Mouse (Mus musculus): ENCODE results near the gene Slc6a3. TPM values are rescaled to one million over a fixed set of nuclear protein-coding genes. Genes with fewer than 3 reads are reported as not detected.
A peak's percentile ranks its signal among the peaks of the same experiment; 100 is the strongest.

Gene Slc6a3
- 0.03 and 0.05 TPM in 2 replicates for polyA plus RNA-seq (2012; rRNA removed)

- no peak within 1 kb of the TSS for H3K4me3 ChIP-seq (replicated peaks; ENCODE audit: insufficient read depth, low read depth, low read length)
- peaks cover 2% of the 10 kb centered on the region; the same call in 1 of the 2 replicates for H3K27me3 ChIP-seq (ENCODE audit: control insufficient read depth, insufficient read depth, low read length)
- no peaks in the 10 kb centered on the region; the same call in 1 of the 2 replicates for H3K4me1 ChIP-seq (ENCODE audit: control insufficient read depth, insufficient read depth, low read length)
- no peak for DNase-seq
- TF ChIP-seq CTCF (IDR thresholded peaks at IDR 0.05; ENCODE audit: borderline replicate concordance, insufficient read depth, low read depth, low read length) (no peak), POLR2A (IDR thresholded peaks at IDR 0.05; ENCODE audit: borderline replicate concordance, insufficient read depth, low read length) (no peak)
- 1% methylated on average over 26 of the region's 26 CpGs for WGBS
- H3K27ac ChIP-seq (ENCODE audit: insufficient read depth, low read length) = no peak within 1 kb of the TSS
These were observed at the start of gene Slc6a3 for GRCm38 (mm10) chr13:73536403-73536821. TSS of gene Slc6a3 (plus strand) at chr13:73536747.

- 16% methylated on average over 3 of the region's 3 CpGs for WGBS
- Histone ChIP-seq H3K4me3 (replicated peaks; ENCODE audit: insufficient read depth, low read depth, low read length) (no peak overlapping the region), H3K4me1 (ENCODE audit: control insufficient read depth, insufficient read depth, low read length) (peaks cover 24% of the 10 kb centered on the region), H3K27ac (ENCODE audit: insufficient read depth, low read length) (no peak overlapping the region), H3K27me3 (ENCODE audit: control insufficient read depth, insufficient read depth, low read length) (no peaks in the 10 kb centered on the region)
- TF ChIP-seq POLR2A (IDR thresholded peaks at IDR 0.05; ENCODE audit: borderline replicate concordance, insufficient read depth, low read length) (no peak), CTCF (IDR thresholded peaks at IDR 0.05; ENCODE audit: borderline replicate concordance, insufficient read depth, low read depth, low read length) (no peak)
- DNase-seq = no peak
These were observed 48.4 kb upstream of the Slc6a3 start for GRCm38 (mm10) chr13:73488105-73488504.

GRCm38 (mm10) chr13:73488707-73489106, 47.8 kb upstream of the Slc6a3 start:
- TF ChIP-seq POLR2A (IDR thresholded peaks at IDR 0.05; ENCODE audit: borderline replicate concordance, insufficient read depth, low read length) (no peak), CTCF (IDR thresholded peaks at IDR 0.05; ENCODE audit: borderline replicate concordance, insufficient read depth, low read depth, low read length) (no peak)
- no peak overlapping the region for H3K27ac ChIP-seq (ENCODE audit: insufficient read depth, low read length)
- no peak for DNase-seq
- H3K4me1 ChIP-seq (ENCODE audit: control insufficient read depth, insufficient read depth, low read length) = peaks cover 18% of the 10 kb centered on the region
- 63% methylated on average over 9 of the region's 9 CpGs for WGBS
- no peak overlapping the region for H3K4me3 ChIP-seq (replicated peaks; ENCODE audit: insufficient read depth, low read depth, low read length)
- no peaks in the 10 kb centered on the region for H3K27me3 ChIP-seq (ENCODE audit: control insufficient read depth, insufficient read depth, low read length)

GRCm38 (mm10) chr13:73489986-73490385, 46.6 kb upstream of the Slc6a3 start:
- TF ChIP-seq POLR2A (IDR thresholded peaks at IDR 0.05; ENCODE audit: borderline replicate concordance, insufficient read depth, low read length) (no peak), CTCF (IDR thresholded peaks at IDR 0.05; ENCODE audit: borderline replicate concordance, insufficient read depth, low read depth, low read length) (no peak)
- no peak overlapping the region for H3K27ac ChIP-seq (ENCODE audit: insufficient read depth, low read length)
- WGBS = 97% methylated on average over 3 of the region's 3 CpGs
- H3K4me1 ChIP-seq (ENCODE audit: control insufficient read depth, insufficient read depth, low read length) = peaks cover 6% of the 10 kb centered on the region
- no peak for DNase-seq
- H3K4me3 ChIP-seq (replicated peaks; ENCODE audit: insufficient read depth, low read depth, low read length) = no peak overlapping the region
- H3K27me3 ChIP-seq (ENCODE audit: control insufficient read depth, insufficient read depth, low read length) = no peaks in the 10 kb centered on the region

GRCm38 (mm10) chr13:73490564-73491170, 45.9 kb upstream of the Slc6a3 start:
- H3K4me1 ChIP-seq (ENCODE audit: control insufficient read depth, insufficient read depth, low read length) = peaks cover 6% of the 10 kb centered on the region
- H3K27me3 ChIP-seq (ENCODE audit: control insufficient read depth, insufficient read depth, low read length) = no peaks in the 10 kb centered on the region
- peak; percentile 76 to 85 for DNase-seq
- no peak overlapping the region for H3K27ac ChIP-seq (ENCODE audit: insufficient read depth, low read length)
- TF ChIP-seq CTCF (IDR thresholded peaks at IDR 0.05; ENCODE audit: borderline replicate concordance, insufficient read depth, low read depth, low read length) (no peak), POLR2A (IDR thresholded peaks at IDR 0.05; ENCODE audit: borderline replicate concordance, insufficient read depth, low read length) (no peak)
- no peak overlapping the region for H3K4me3 ChIP-seq (replicated peaks; ENCODE audit: insufficient read depth, low read depth, low read length)
- WGBS = 30% methylated on average over 8 of the region's 8 CpGs

GRCm38 (mm10) chr13:73493183-73493582, 43.4 kb upstream of the Slc6a3 start:
- TF ChIP-seq CTCF (IDR thresholded peaks at IDR 0.05; ENCODE audit: borderline replicate concordance, insufficient read depth, low read depth, low read length) = no peak
- TF ChIP-seq POLR2A (IDR thresholded peaks at IDR 0.05; ENCODE audit: borderline replicate concordance, insufficient read depth, low read length) = no peak
- Histone ChIP-seq H3K27ac (ENCODE audit: insufficient read depth, low read length) (no peak overlapping the region), H3K4me1 (ENCODE audit: control insufficient read depth, insufficient read depth, low read length) (peaks cover 6% of the 10 kb centered on the region), H3K27me3 (ENCODE audit: control insufficient read depth, insufficient read depth, low read length) (no peaks in the 10 kb centered on the region), H3K4me3 (replicated peaks; ENCODE audit: insufficient read depth, low read depth, low read length) (no peak overlapping the region)
- DNase-seq = no peak
- 92% methylated on average over 4 of the region's 4 CpGs for WGBS

GRCm38 (mm10) chr13:73494528-73494927, 42.0 kb upstream of the Slc6a3 start:
- H3K4me3 ChIP-seq (replicated peaks; ENCODE audit: insufficient read depth, low read depth, low read length) = no peak overlapping the region
- H3K4me1 ChIP-seq (ENCODE audit: control insufficient read depth, insufficient read depth, low read length) = peaks cover 6% of the 10 kb centered on the region
- WGBS = 93% methylated on average over 9 of the region's 9 CpGs
- no peak for DNase-seq
- no peak overlapping the region for H3K27ac ChIP-seq (ENCODE audit: insufficient read depth, low read length)
- H3K27me3 ChIP-seq (ENCODE audit: control insufficient read depth, insufficient read depth, low read length) = no peaks in the 10 kb centered on the region
- no peak for TF ChIP-seq POLR2A (IDR thresholded peaks at IDR 0.05; ENCODE audit: borderline replicate concordance, insufficient read depth, low read length)
- TF ChIP-seq CTCF (IDR thresholded peaks at IDR 0.05; ENCODE audit: borderline replicate concordance, insufficient read depth, low read depth, low read length) = no peak

- peaks cover 2% of the 10 kb centered on the region for H3K4me1 ChIP-seq (ENCODE audit: control insufficient read depth, insufficient read depth, low read length)
- no peak for DNase-seq
These were observed 40.4 kb upstream of the Slc6a3 start for GRCm38 (mm10) chr13:73496137-73496536.

More at GRCm38 (mm10) chr13:73496137-73496536, 40.4 kb upstream of the Slc6a3 start:
- no peak for TF ChIP-seq POLR2A (IDR thresholded peaks at IDR 0.05; ENCODE audit: borderline replicate concordance, insufficient read depth, low read length)
- no peak for TF ChIP-seq CTCF (IDR thresholded peaks at IDR 0.05; ENCODE audit: borderline replicate concordance, insufficient read depth, low read depth, low read length)
- Histone ChIP-seq H3K27ac (ENCODE audit: insufficient read depth, low read length) (no peak overlapping the region), H3K4me3 (replicated peaks; ENCODE audit: insufficient read depth, low read depth, low read length) (no peak overlapping the region), H3K27me3 (ENCODE audit: control insufficient read depth, insufficient read depth, low read length) (no peaks in the 10 kb centered on the region)
- WGBS = 81% methylated on average over 2 of the region's 2 CpGs

Data from cerebellum, adult 2 months (tissue).